Comparison of ENCODE assay signal across 8 mouse cellular contexts in genomic region chr8:106411783-106412451, GRCm38 (mm10).
DNase-seq lines count a peak whose midpoint lies in the region; ATAC-seq lines count a peak whose summit lies in the region.

No protein-coding gene starts in this region.

- ATAC-seq in cerebellum, adult (ENCODE audit: insufficient number of reproducible peaks, low FRiP score, low TSS enrichment), result no peak

- DNase-seq in cerebellum, adult 11 months, result peak; percentile 55
- peak; percentile 48 for DNase-seq in CD4-positive helper T cell, adult 2 months (ENCODE audit: low read depth, low spot score)
- peak; percentile 24 for DNase-seq in brain, embryonic 18.5 days (ENCODE audit: low read depth, low spot score)
- peak; percentile 80 for DNase-seq in forelimb bud, embryonic 11.5 days (ENCODE audit: low read depth, low spot score)
- DNase-seq in kidney, postnatal 36 days, result peak; percentile 61 to 83
- DNase-seq in lung, adult 18-20 months, result peak; percentile 42 to 55
- peak; percentile 61 for DNase-seq in right cerebral cortex, postnatal 14 days

Comparison
In these comparisons a context has a peak if more than half of its experiments do, and no peak if none do; other contexts are left out.
1. DNase-seq: peak in every context shown above with its lines; median percentile 80 in forelimb bud, embryonic 11.5 days; 72 in kidney, postnatal 36 days; 61 in right cerebral cortex, postnatal 14 days; 55 in cerebellum, adult 11 months; 48 in lung, adult 18-20 months; 48 in CD4-positive helper T cell, adult 2 months; 24 in brain, embryonic 18.5 days.